Mouse (Mus musculus): ENCODE measurements around the gene Kif1b. TPM values are rescaled to one million over a fixed set of nuclear protein-coding genes. Genes with fewer than 3 reads are reported as not detected.

Kif1b gene
- total and polyA plus RNA-seq, 3 experiments: 8.8 to 20.2 (median 16.3) TPM

GRCm38 (mm10) chr4:149339426-149340214, 32.1 kb upstream of the Kif1b start:
- H3K79me2 ChIP-seq (ENCODE audit: control insufficient read depth, insufficient read depth, low read length, poor library complexity): no peaks in the 10 kb centered on the region
- H3K9ac ChIP-seq (ENCODE audit: control insufficient read depth, low read depth, low read length, poor library complexity, severe bottlenecking): no peak overlapping the region
- no peak overlapping the region; the same call in 1 of the 2 replicates for H3K27ac ChIP-seq (ENCODE audit: control insufficient read depth, low read depth, low read length)
- H3K4me1 ChIP-seq (ENCODE audit: control insufficient read depth in 1 of 2, insufficient read depth in 2 of 2, low read length in 2 of 2): peaks cover 8 to 11% of the 10 kb centered on the region in 2 experiments
- H3K4me3 ChIP-seq (ENCODE audit: control insufficient read depth in 1 of 2, insufficient read depth in 1 of 2, low read depth in 2 of 2, low read length in 2 of 2): no peak overlapping the region
- peak; percentile 23 for DNase-seq (ENCODE audit: low read depth, low spot score)
- peaks cover 4 to 8% of the 10 kb centered on the region in 2 experiments for H3K36me3 ChIP-seq (ENCODE audit: control insufficient read depth in 1 of 2, insufficient read depth in 2 of 2, low read length in 2 of 2)
- 0 out of 2 replicates have a peak, but pooled peaks have one; percentile 28 for TF ChIP-seq GATA1 (IDR thresholded peaks at IDR 0.05; ENCODE audit: low read depth, low read length)
- TF ChIP-seq TCF12 (IDR thresholded peaks at IDR 0.05; ENCODE audit: low read depth, low read length): no peak; the same call in 1 of the 2 replicates
- no peak; the same call in 1 of the 2 replicates for TF ChIP-seq TAL1 (IDR thresholded peaks at IDR 0.05; ENCODE audit: low read length)
- TF ChIP-seq ELF1 (IDR thresholded peaks at IDR 0.05; ENCODE audit: low read depth, low read length): no peak
- TF ChIP-seq RCOR1 (IDR thresholded peaks at IDR 0.05; ENCODE audit: low read depth, low read length): peak; percentile 52; the same call in 1 of the 2 replicates
- TF ChIP-seq TBP (IDR thresholded peaks at IDR 0.05; ENCODE audit: low read depth, low read length): no peak
- TF ChIP-seq CHD2 (IDR thresholded peaks at IDR 0.05; ENCODE audit: low read length): no peak
- TF ChIP-seq MAFK (IDR thresholded peaks at IDR 0.05; ENCODE audit: borderline replicate concordance, low read depth, low read length): no peak
- no peak for TF ChIP-seq SIN3A (IDR thresholded peaks at IDR 0.05; ENCODE audit: low read length)
- no peak for TF ChIP-seq ZC3H11A (IDR thresholded peaks at IDR 0.05; ENCODE audit: low read depth, low read length)
- H3K9me3 ChIP-seq (replicated peaks; ENCODE audit: insufficient read depth, low read length): no peaks in the 10 kb centered on the region
- H3K27me3 ChIP-seq (ENCODE audit: control insufficient read depth in 1 of 2, insufficient read depth in 2 of 2, low read length in 2 of 2): no peaks in the 10 kb centered on the region

- Histone ChIP-seq H3K27me3 (ENCODE audit: control insufficient read depth in 1 of 2, insufficient read depth in 2 of 2, low read length in 2 of 2) (no peaks in the 10 kb centered on the region), H3K79me2 (ENCODE audit: control insufficient read depth, insufficient read depth, low read length, poor library complexity) (no peaks in the 10 kb centered on the region), H3K4me1 (ENCODE audit: control insufficient read depth in 1 of 2, insufficient read depth in 2 of 2, low read length in 2 of 2) (peaks cover 8 to 11% of the 10 kb centered on the region in 2 experiments), H3K36me3 (ENCODE audit: control insufficient read depth in 1 of 2, insufficient read depth in 2 of 2, low read length in 2 of 2) (peaks cover 4 to 8% of the 10 kb centered on the region in 2 experiments), H3K9me3 (replicated peaks; ENCODE audit: insufficient read depth, low read length) (no peaks in the 10 kb centered on the region), H3K9ac (ENCODE audit: control insufficient read depth, low read depth, low read length, poor library complexity, severe bottlenecking) (no peak overlapping the region), H3K27ac (ENCODE audit: control insufficient read depth, low read depth, low read length) (no peak overlapping the region), H3K4me3 (ENCODE audit: control insufficient read depth in 1 of 2, insufficient read depth in 1 of 2, low read depth in 2 of 2, low read length in 2 of 2) (no peak overlapping the region)
- no peak for DNase-seq (ENCODE audit: low read depth, low spot score)
- no peak for TF ChIP-seq EP300 (IDR thresholded peaks at IDR 0.05; ENCODE audit: low read depth in 1 of 2, low read length in 2 of 2)
- TF ChIP-seq TBP (IDR thresholded peaks at IDR 0.05; ENCODE audit: low read depth, low read length): no peak
- no peak for TF ChIP-seq JUND (IDR thresholded peaks at IDR 0.05; ENCODE audit: low read depth, low read length)
- no peak for TF ChIP-seq ETS1 (IDR thresholded peaks at IDR 0.05; ENCODE audit: low read depth, low read length)
- no peak for TF ChIP-seq CHD2 (IDR thresholded peaks at IDR 0.05; ENCODE audit: low read length)
- TF ChIP-seq BHLHE40 (IDR thresholded peaks at IDR 0.05; ENCODE audit: borderline replicate concordance, low read depth, low read length): no peak
- no peak for TF ChIP-seq MXI1 (IDR thresholded peaks at IDR 0.05; ENCODE audit: low read depth, low read length)
- no peak for TF ChIP-seq RAD21 (IDR thresholded peaks at IDR 0.05; ENCODE audit: low read depth, low read length)
- no peak for TF ChIP-seq MAX (IDR thresholded peaks at IDR 0.05; ENCODE audit: low read length)
- TF ChIP-seq CTCF (IDR thresholded peaks at IDR 0.05 in 2 of 3, conservative IDR thresholded peaks at IDR 0.05 in 1 of 3; ENCODE audit: control insufficient read depth in 1 of 3, insufficient read depth in 1 of 3, low read depth in 2 of 3, low read length in 3 of 3, poor library complexity in 1 of 3, severe bottlenecking in 1 of 3): no peak
- TF ChIP-seq USF2 (IDR thresholded peaks at IDR 0.05; ENCODE audit: borderline replicate concordance in 1 of 2, insufficient read depth in 1 of 2, low read depth in 1 of 2, low read length in 2 of 2): no peak
- no peak for TF ChIP-seq HCFC1 (IDR thresholded peaks at IDR 0.05; ENCODE audit: low read depth, low read length)
Observed at GRCm38 (mm10) chr4:149338137-149338536, 30.6 kb upstream of the Kif1b start.
